Mouse (Mus musculus): ENCODE measurements at regions not wholly inside any gene's neighbourhood (a gene's known extent, or its start where the extent isn't known, plus 50 kb on each side); places are given as distances from the start of the nearest gene placed in this dataset.

DNA sequence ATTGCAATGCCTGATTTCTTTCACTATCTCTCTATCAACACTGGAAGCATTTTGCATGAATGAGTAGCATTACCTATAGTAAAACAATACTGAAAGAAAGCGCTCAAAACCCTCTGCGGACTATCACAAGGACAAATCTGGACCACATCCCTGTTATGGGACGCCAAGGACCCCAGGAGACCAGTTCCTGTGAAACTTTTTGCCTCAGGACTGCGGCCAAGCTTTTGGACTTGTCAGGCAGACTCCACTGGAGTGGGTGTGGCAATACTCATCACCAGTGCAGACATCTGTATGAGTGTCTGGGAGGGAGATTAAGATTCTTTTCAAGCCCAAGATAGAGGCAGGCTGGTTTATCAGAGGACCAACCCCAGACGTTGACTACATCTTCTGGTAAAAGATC is 173.0 kb downstream of the Usp46 start:
- TF ChIP-seq TAL1 (conservative IDR thresholded peaks at IDR 0.05; ENCODE audit: low read depth, low read length) (no peak), CTCF (IDR thresholded peaks at IDR 0.05; ENCODE audit: low read depth, low read length) (no peak), POLR2AphosphoS5 (IDR thresholded peaks at IDR 0.05; ENCODE audit: insufficient replicate concordance, low read depth, low read length) (no peak), GATA2 (IDR thresholded peaks at IDR 0.05; ENCODE audit: borderline replicate concordance, low read depth, low read length) (no peak), GATA1 (IDR thresholded peaks at IDR 0.05; ENCODE audit: borderline replicate concordance, low read length) (no peak)
- ATAC-seq (ENCODE audit: extremely low read depth, insufficient number of reproducible peaks, low FRiP score, poor library complexity, severe bottlenecking) (no peak), DNase-seq (ENCODE audit: low spot score) (no peak)
- H3K27me3 ChIP-seq (ENCODE audit: insufficient read depth, low read length) = 0 out of 2 replicates have a peak, but pooled peaks cover 2% of the 10 kb centered on the region
- H3K4me3 ChIP-seq (ENCODE audit: low read depth, low read length) = no peak overlapping the region
- no peaks in the 10 kb centered on the region for H3K4me1 ChIP-seq (ENCODE audit: insufficient read depth, low read depth, low read length)
- H3K9me3 ChIP-seq (replicated peaks) = no peaks in the 10 kb centered on the region
- no peaks in the 10 kb centered on the region for H3K36me3 ChIP-seq (replicated peaks)

DNA sequence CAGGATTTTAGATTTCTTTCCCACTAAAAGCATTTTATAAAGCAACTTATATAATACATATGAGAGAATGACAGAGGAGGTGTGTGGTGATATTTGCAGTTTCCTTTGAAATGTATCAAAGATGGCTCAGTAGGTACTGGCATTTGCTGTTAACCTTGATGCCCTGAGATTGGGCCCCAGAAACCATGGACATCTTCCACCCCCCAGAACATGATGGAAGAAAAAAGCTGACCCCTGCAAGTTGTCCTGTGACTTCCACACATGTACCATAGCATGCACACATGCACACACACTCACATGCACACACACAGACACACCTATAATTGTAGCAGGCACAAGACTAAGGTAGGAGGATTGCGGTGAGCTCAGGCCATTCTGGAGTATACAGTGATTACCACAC is 171.4 kb downstream of the Usp46 start:
- Histone ChIP-seq H3K9me3 (replicated peaks) (no peaks in the 10 kb centered on the region), H3K4me1 (ENCODE audit: insufficient read depth, low read depth, low read length) (no peaks in the 10 kb centered on the region), H3K4me3 (ENCODE audit: low read depth, low read length) (no peak overlapping the region), H3K36me3 (replicated peaks) (no peaks in the 10 kb centered on the region), H3K27me3 (ENCODE audit: insufficient read depth, low read length) (peaks cover 5% of the 10 kb centered on the region)
- DNase-seq (ENCODE audit: low spot score) (no peak), ATAC-seq (ENCODE audit: extremely low read depth, insufficient number of reproducible peaks, low FRiP score, poor library complexity, severe bottlenecking) (no peak)
- TF ChIP-seq GATA1 (IDR thresholded peaks at IDR 0.05; ENCODE audit: borderline replicate concordance, low read length) = no peak
- no peak for TF ChIP-seq POLR2AphosphoS5 (IDR thresholded peaks at IDR 0.05; ENCODE audit: insufficient replicate concordance, low read depth, low read length)
- no peak for TF ChIP-seq GATA2 (IDR thresholded peaks at IDR 0.05; ENCODE audit: borderline replicate concordance, low read depth, low read length)

DNA sequence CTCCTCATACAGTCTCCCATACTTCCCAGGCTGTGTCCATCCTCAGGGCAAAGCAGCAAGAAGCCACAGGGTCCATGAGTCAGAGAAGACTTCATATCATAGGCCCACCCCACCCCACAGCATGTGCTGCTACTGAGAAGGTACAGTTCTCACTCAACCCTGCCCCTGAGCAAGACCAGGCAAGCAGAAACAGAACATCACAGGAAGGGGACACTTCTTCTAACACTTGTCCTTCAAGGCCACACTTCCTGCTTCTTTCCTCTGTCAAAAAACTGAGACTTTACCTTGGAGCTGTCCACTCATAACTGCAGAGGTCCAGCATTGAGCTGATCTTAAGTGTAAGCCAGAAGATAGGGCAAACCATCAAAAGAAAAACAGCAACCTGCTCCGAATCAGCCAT is 166.6 kb downstream of the Usp46 start:
- H3K36me3 ChIP-seq (replicated peaks) = no peaks in the 10 kb centered on the region
- TF ChIP-seq GATA2 (IDR thresholded peaks at IDR 0.05; ENCODE audit: borderline replicate concordance, low read depth, low read length) = no peak
- DNase-seq (ENCODE audit: low spot score) (no peak), ATAC-seq (ENCODE audit: extremely low read depth, insufficient number of reproducible peaks, low FRiP score, poor library complexity, severe bottlenecking) (no peak)
- H3K27me3 ChIP-seq (ENCODE audit: insufficient read depth, low read length) = peaks cover 5% of the 10 kb centered on the region
- H3K9me3 ChIP-seq (replicated peaks) = no peaks in the 10 kb centered on the region
- no peak overlapping the region for H3K4me3 ChIP-seq (ENCODE audit: low read depth, low read length)
- no peaks in the 10 kb centered on the region for H3K4me1 ChIP-seq (ENCODE audit: insufficient read depth, low read depth, low read length)

DNA sequence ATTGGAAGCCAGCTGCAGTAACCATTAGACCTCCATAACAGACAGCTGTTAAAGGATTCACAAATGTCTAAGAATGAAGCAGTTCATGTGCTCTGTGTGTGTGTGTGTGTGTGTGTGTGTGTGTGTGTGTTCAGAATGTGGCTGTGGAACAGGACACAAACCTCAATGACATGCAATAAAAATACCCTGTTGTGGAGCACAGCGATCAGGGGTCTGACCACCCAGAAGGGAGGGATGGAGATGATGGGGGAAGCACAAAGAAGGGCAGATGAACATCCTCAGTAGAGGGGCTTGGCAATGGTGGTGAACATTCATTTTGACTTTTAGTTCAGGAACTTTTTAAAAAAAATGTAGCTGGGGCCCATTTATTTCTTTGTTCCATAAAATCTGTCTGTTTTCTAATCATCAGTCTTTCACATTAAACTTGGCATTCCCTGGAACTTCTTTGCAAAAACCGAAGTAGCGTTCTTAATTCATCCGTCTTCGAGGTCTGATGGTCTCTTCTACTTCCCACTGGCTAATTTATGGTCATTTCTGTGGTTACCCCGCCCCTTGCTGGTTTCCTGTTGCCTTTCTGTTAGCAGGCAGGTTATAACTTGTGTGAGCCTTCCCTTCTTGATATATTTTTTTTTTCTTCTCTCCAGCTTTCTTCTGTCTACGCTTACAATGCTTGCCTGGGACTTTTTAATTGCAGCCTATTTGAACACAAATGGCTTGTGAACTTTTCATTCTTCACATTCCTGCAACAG is 165.6 kb downstream of the Usp46 start:
- no peak for ATAC-seq (ENCODE audit: extremely low read depth, insufficient number of reproducible peaks, low FRiP score, poor library complexity, severe bottlenecking)
- H3K4me1 ChIP-seq (ENCODE audit: insufficient read depth, low read depth, low read length) = no peaks in the 10 kb centered on the region
- H3K36me3 ChIP-seq (replicated peaks) = no peaks in the 10 kb centered on the region
- no peak for DNase-seq (ENCODE audit: low spot score)
- TF ChIP-seq GATA1 (IDR thresholded peaks at IDR 0.05; ENCODE audit: borderline replicate concordance, low read length) (no peak), TAL1 (conservative IDR thresholded peaks at IDR 0.05; ENCODE audit: low read depth, low read length) (no peak), GATA2 (IDR thresholded peaks at IDR 0.05; ENCODE audit: borderline replicate concordance, low read depth, low read length) (no peak), POLR2AphosphoS5 (IDR thresholded peaks at IDR 0.05; ENCODE audit: insufficient replicate concordance, low read depth, low read length) (no peak), CTCF (IDR thresholded peaks at IDR 0.05; ENCODE audit: low read depth, low read length) (no peak)
- no peaks in the 10 kb centered on the region for H3K9me3 ChIP-seq (replicated peaks)
- H3K27me3 ChIP-seq (ENCODE audit: insufficient read depth, low read length) = peaks cover 5% of the 10 kb centered on the region
- H3K4me3 ChIP-seq (ENCODE audit: low read depth, low read length) = no peak overlapping the region

DNA sequence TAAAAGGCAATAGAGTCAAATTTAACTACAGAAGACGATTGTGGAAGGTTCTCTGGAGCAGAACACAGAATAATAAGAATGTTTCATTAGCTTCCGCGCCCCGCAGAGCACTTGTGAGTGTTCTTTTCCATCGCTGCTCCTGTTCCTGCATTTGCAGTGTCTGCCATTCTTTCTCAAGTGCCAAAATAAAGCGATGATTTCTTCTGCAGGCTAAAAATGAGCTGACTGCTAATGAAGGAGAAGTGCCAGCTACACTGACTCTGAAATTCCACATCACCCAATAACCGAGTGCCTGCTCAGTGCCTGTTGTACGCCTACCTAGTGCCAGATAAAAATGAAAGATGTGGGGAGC is 165.0 kb downstream of the Usp46 start:
- Histone ChIP-seq H3K4me1 (ENCODE audit: insufficient read depth, low read depth, low read length) (no peaks in the 10 kb centered on the region), H3K9me3 (replicated peaks) (no peaks in the 10 kb centered on the region), H3K27me3 (ENCODE audit: insufficient read depth, low read length) (peaks cover 5% of the 10 kb centered on the region), H3K4me3 (ENCODE audit: low read depth, low read length) (no peak overlapping the region), H3K36me3 (replicated peaks) (no peaks in the 10 kb centered on the region)
- TF ChIP-seq GATA1 (IDR thresholded peaks at IDR 0.05; ENCODE audit: borderline replicate concordance, low read length) = no peak
- TF ChIP-seq TAL1 (conservative IDR thresholded peaks at IDR 0.05; ENCODE audit: low read depth, low read length) = no peak
- TF ChIP-seq GATA2 (IDR thresholded peaks at IDR 0.05; ENCODE audit: borderline replicate concordance, low read depth, low read length) = no peak
- no peak for TF ChIP-seq CTCF (IDR thresholded peaks at IDR 0.05; ENCODE audit: low read depth, low read length)
- TF ChIP-seq POLR2AphosphoS5 (IDR thresholded peaks at IDR 0.05; ENCODE audit: insufficient replicate concordance, low read depth, low read length) = no peak
- DNase-seq (ENCODE audit: low spot score) (no peak), ATAC-seq (ENCODE audit: extremely low read depth, insufficient number of reproducible peaks, low FRiP score, poor library complexity, severe bottlenecking) (no peak)

DNA sequence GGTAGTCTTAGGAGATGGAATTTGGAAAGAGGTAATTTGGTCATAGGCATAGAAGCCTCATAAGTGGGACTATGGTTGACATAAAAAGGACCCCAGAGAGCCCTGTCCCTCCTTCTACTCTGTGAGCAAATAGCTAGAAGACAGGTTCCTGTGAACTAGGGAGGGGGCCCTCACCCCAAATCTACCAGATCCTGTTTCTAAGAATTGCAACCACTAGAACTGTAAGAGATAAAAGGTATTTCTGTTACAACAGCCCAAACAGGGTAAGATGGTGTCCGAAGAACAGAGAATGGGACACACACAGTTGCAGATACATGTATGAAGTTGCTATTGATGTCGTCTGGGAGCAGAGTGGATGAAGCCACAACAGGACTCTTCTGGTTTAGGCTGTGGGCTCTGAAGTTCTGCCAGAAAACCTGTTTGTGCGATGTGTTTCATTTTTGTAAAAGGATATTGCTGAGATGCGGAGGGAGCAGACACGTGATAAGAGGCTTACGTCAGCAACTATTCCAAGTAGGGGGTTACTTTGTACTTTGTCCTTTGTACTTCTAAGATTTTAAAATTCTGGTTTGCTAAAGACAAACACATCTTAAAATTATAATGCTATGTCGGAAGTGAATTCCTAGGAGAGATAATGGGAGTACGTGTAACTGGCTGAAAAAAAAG is 164.0 kb downstream of the Usp46 start:
- TF ChIP-seq CTCF (IDR thresholded peaks at IDR 0.05; ENCODE audit: low read depth, low read length) = no peak
- no peak for TF ChIP-seq GATA2 (IDR thresholded peaks at IDR 0.05; ENCODE audit: borderline replicate concordance, low read depth, low read length)
- no peak for TF ChIP-seq TAL1 (conservative IDR thresholded peaks at IDR 0.05; ENCODE audit: low read depth, low read length)
- TF ChIP-seq POLR2AphosphoS5 (IDR thresholded peaks at IDR 0.05; ENCODE audit: insufficient replicate concordance, low read depth, low read length) = no peak
- no peak for TF ChIP-seq GATA1 (IDR thresholded peaks at IDR 0.05; ENCODE audit: borderline replicate concordance, low read length)
- H3K9me3 ChIP-seq (replicated peaks) = no peaks in the 10 kb centered on the region
- peaks cover 3% of the 10 kb centered on the region for H3K27me3 ChIP-seq (ENCODE audit: insufficient read depth, low read length)
- H3K36me3 ChIP-seq (replicated peaks) = no peaks in the 10 kb centered on the region
- H3K4me3 ChIP-seq (ENCODE audit: low read depth, low read length) = no peak overlapping the region
- no peaks in the 10 kb centered on the region for H3K4me1 ChIP-seq (ENCODE audit: insufficient read depth, low read depth, low read length)
- DNase-seq (ENCODE audit: low spot score) (no peak), ATAC-seq (ENCODE audit: extremely low read depth, insufficient number of reproducible peaks, low FRiP score, poor library complexity, severe bottlenecking) (no peak)

Measured in G1E (cell line).